Mouse (Mus musculus) neural tube, embryonic 15.5 days (tissue): ENCODE results near the gene Sec14l5. TPM values are rescaled to one million over a fixed set of nuclear protein-coding genes. Genes with fewer than 3 reads are reported as not detected.

ENCODE experiments used
- ATAC-seq: fragments of 200-750 bp; cut with Nextera tagmentation; 2 replicates; pipeline ENCODE4 v1.8.0; 2017; ENCODE audit warnings: mild to moderate bottlenecking, moderate TSS enrichment, moderate library complexity; ENCODE audit not compliant: low FRiP score
- H3K27ac ChIP-seq: fragments of 300-500 bp; sonication (generic); replicated peaks from 2 replicates; pipeline ENCODE4 v1.5.1; 2015; ENCODE audit warnings: mild to moderate bottlenecking, inconsistent platforms
- H3K27me3 ChIP-seq: fragments of 300-500 bp; sonication (generic); replicated peaks from 2 replicates; pipeline ENCODE4 v1.6.1; 2015; ENCODE audit warnings: inconsistent platforms
- H3K36me3 ChIP-seq: fragments of 300-500 bp; sonication (generic); 2 replicates; pipeline ENCODE4 v1.6.1; 2015; ENCODE audit warnings: inconsistent platforms
- H3K4me1 ChIP-seq: fragments of 300-500 bp; sonication (generic); 2 replicates; pipeline ENCODE4 v1.6.1; 2015; ENCODE audit warnings: inconsistent platforms
- H3K4me2 ChIP-seq: fragments of 300-500 bp; sonication (generic); 2 replicates; pipeline ENCODE4 v1.6.1; 2015; ENCODE audit warnings: inconsistent platforms, mild to moderate bottlenecking, moderate library complexity
- H3K4me3 ChIP-seq: fragments of 300-500 bp; sonication (generic); replicated peaks from 2 replicates; pipeline ENCODE4 v1.5.1; 2015; ENCODE audit warnings: mild to moderate bottlenecking, inconsistent platforms
- H3K9ac ChIP-seq: fragments of 300-500 bp; sonication (generic); replicated peaks from 2 replicates; pipeline ENCODE4 v1.6.1; 2015; ENCODE audit warnings: mild to moderate bottlenecking, inconsistent platforms
- H3K9me3 ChIP-seq: fragments of 300-500 bp; sonication (generic); replicated peaks from 2 replicates; pipeline ENCODE4 v1.6.1; 2016; ENCODE audit warnings: inconsistent platforms
- WGBS: fragments of 180-500 bp; shearing (Covaris S2); methylation state at CpG from one replicate; pipeline ENCODE4 v1.1.7; 2015; ENCODE audit warnings: mixed read lengths; 5-methylcytosine and 5-hydroxymethylcytosine counted together
- polyA plus RNA-seq: library from polyadenylated mRNA; unstranded; fragments of >200 nt; fragmentation: Nextera tagmentation; extraction: Ambion mirVana; gene quantifications from 2 replicates; pipeline ENCODE4 v1.2.1, GENCODE M21; 2015

The Sec14l5 gene
- polyA plus RNA-seq, 1 experiment from 2014 or later: 0.33 TPM

- Histone ChIP-seq H3K4me3 (no peak overlapping the region), H3K9me3 (no peaks in the 10 kb centered on the region), H3K27ac (no peak overlapping the region), H3K4me2 (no peak overlapping the region), H3K9ac (no peak overlapping the region), H3K27me3 (peaks cover 5% of the 10 kb centered on the region; the same call in 1 of the 2 replicates), H3K4me1 (no peaks in the 10 kb centered on the region), H3K36me3 (peaks cover 8% of the 10 kb centered on the region; the same call in 1 of the 2 replicates)
- no peak for ATAC-seq
- WGBS: 33% methylated on average over 6 of the region's 6 CpGs
Observed at GRCm38 (mm10) chr16:5195080-5195479, 48.2 kb downstream of the Sec14l5 start.

- peak overlapping the region; percentile 92 for H3K4me3 ChIP-seq
- H3K9ac ChIP-seq: 0 out of 2 replicates have a peak overlapping the region, but pooled peaks have one; percentile 63
- H3K9me3 ChIP-seq: no peaks in the 10 kb centered on the region
- H3K36me3 ChIP-seq: peaks cover 3% of the 10 kb centered on the region; the same call in 1 of the 2 replicates
- H3K4me2 ChIP-seq: peak overlapping the region; percentile 98
- 7% methylated on average over 4 of the region's 4 CpGs for WGBS
- H3K27ac ChIP-seq: no peak overlapping the region
- H3K27me3 ChIP-seq: peaks cover 5% of the 10 kb centered on the region; the same call in 1 of the 2 replicates
- ATAC-seq: no peak
- peaks cover 20% of the 10 kb centered on the region for H3K4me1 ChIP-seq
Observed at GRCm38 (mm10) chr16:5202681-5203080, 55.8 kb downstream of the Sec14l5 start.

GRCm38 (mm10) chr16:5203200-5203599 is 56.3 kb downstream of the Sec14l5 start:
- peaks cover 20% of the 10 kb centered on the region for H3K4me1 ChIP-seq
- peak overlapping the region; percentile 92 for H3K4me3 ChIP-seq
- no peak overlapping the region for H3K27ac ChIP-seq
- ATAC-seq: peak; percentile 55; the same call in 1 of the 2 replicates
- peak overlapping the region; percentile 63 for H3K9ac ChIP-seq
- H3K27me3 ChIP-seq: peaks cover 5% of the 10 kb centered on the region; the same call in 1 of the 2 replicates
- H3K36me3 ChIP-seq: peaks cover 3% of the 10 kb centered on the region; the same call in 1 of the 2 replicates
- WGBS: 2% methylated on average over 35 of the region's 36 CpGs
- no peaks in the 10 kb centered on the region for H3K9me3 ChIP-seq
- H3K4me2 ChIP-seq: peak overlapping the region; percentile 98

GRCm38 (mm10) chr16:5203668-5204433 is 56.9 kb downstream of the Sec14l5 start, which contains the start of gene Nagpa:
Nagpa (minus strand) TSS chr16:5204012.
- Histone ChIP-seq H3K27me3 (peaks cover 5% of the 10 kb centered on the region; the same call in 1 of the 2 replicates), H3K4me1 (peaks cover 20% of the 10 kb centered on the region), H3K27ac (peak within 1 kb of the TSS; percentile 60; the same call in 1 of the 2 replicates), H3K4me3 (peak within 1 kb of the TSS; percentile 92), H3K9me3 (no peaks in the 10 kb centered on the region), H3K36me3 (0 out of 2 replicates have a peak, but pooled peaks cover 3% of the 10 kb centered on the region), H3K9ac (peak within 1 kb of the TSS; percentile 63), H3K4me2 (peak within 1 kb of the TSS; percentile 98)
- 5% methylated on average over 40 of the region's 40 CpGs for WGBS
- peak; percentile 93 for ATAC-seq

- Histone ChIP-seq H3K36me3 (no peaks in the 10 kb centered on the region), H3K4me1 (peaks cover 20% of the 10 kb centered on the region), H3K27me3 (peaks cover 9% of the 10 kb centered on the region; the same call in 1 of the 2 replicates), H3K9ac (no peak overlapping the region), H3K27ac (no peak overlapping the region), H3K9me3 (no peaks in the 10 kb centered on the region), H3K4me3 (no peak overlapping the region), H3K4me2 (no peak overlapping the region)
- no peak for ATAC-seq
- WGBS: 91% methylated on average over 5 of the region's 5 CpGs
Observed at GRCm38 (mm10) chr16:5205431-5205970, 58.6 kb downstream of the Sec14l5 start.

GRCm38 (mm10) chr16:5206051-5206450 is 59.1 kb downstream of the Sec14l5 start:
- ATAC-seq: no peak
- Histone ChIP-seq H3K27ac (no peak overlapping the region), H3K9me3 (no peaks in the 10 kb centered on the region), H3K4me3 (no peak overlapping the region), H3K4me1 (peaks cover 20% of the 10 kb centered on the region), H3K36me3 (no peaks in the 10 kb centered on the region), H3K9ac (no peak overlapping the region), H3K27me3 (peaks cover 9% of the 10 kb centered on the region; the same call in 1 of the 2 replicates), H3K4me2 (no peak overlapping the region)
- 74% methylated on average over 5 of the region's 5 CpGs for WGBS

GRCm38 (mm10) chr16:5210365-5210764 is 63.5 kb downstream of the Sec14l5 start:
- ATAC-seq: no peak
- H3K27ac ChIP-seq: no peak overlapping the region
- WGBS: 64% methylated on average over 2 of the region's 2 CpGs
- no peak overlapping the region for H3K4me3 ChIP-seq
- H3K9me3 ChIP-seq: no peaks in the 10 kb centered on the region
- peaks cover 6% of the 10 kb centered on the region; the same call in 1 of the 2 replicates for H3K27me3 ChIP-seq
- H3K9ac ChIP-seq: no peak overlapping the region
- H3K36me3 ChIP-seq: no peaks in the 10 kb centered on the region
- H3K4me1 ChIP-seq: no peaks in the 10 kb centered on the region
- H3K4me2 ChIP-seq: no peak overlapping the region

- H3K9ac ChIP-seq: no peak overlapping the region
- no peak overlapping the region for H3K4me3 ChIP-seq
- 0 out of 2 replicates have a peak, but pooled peaks cover 4% of the 10 kb centered on the region for H3K27me3 ChIP-seq
- 92% methylated on average over 3 of the region's 3 CpGs for WGBS
- ATAC-seq: no peak
- no peak overlapping the region for H3K27ac ChIP-seq
- H3K4me2 ChIP-seq: no peak overlapping the region
- no peaks in the 10 kb centered on the region for H3K36me3 ChIP-seq
- no peaks in the 10 kb centered on the region for H3K4me1 ChIP-seq
- H3K9me3 ChIP-seq: no peaks in the 10 kb centered on the region
Observed at GRCm38 (mm10) chr16:5212150-5212549, 65.2 kb downstream of the Sec14l5 start.

- Histone ChIP-seq H3K4me3 (no peak overlapping the region), H3K9ac (no peak overlapping the region), H3K4me1 (no peaks in the 10 kb centered on the region), H3K27me3 (0 out of 2 replicates have a peak, but pooled peaks cover 8% of the 10 kb centered on the region), H3K4me2 (no peak overlapping the region), H3K9me3 (no peaks in the 10 kb centered on the region), H3K36me3 (no peaks in the 10 kb centered on the region), H3K27ac (no peak overlapping the region)
- WGBS: 87% methylated on average over 2 of the region's 2 CpGs
- no peak for ATAC-seq
Observed at GRCm38 (mm10) chr16:5214126-5214525, 67.2 kb downstream of the Sec14l5 start.

GRCm38 (mm10) chr16:5216686-5217085 is 69.8 kb downstream of the Sec14l5 start:
- Histone ChIP-seq H3K36me3 (no peaks in the 10 kb centered on the region), H3K27me3 (peaks cover 9% of the 10 kb centered on the region; the same call in 1 of the 2 replicates), H3K27ac (no peak overlapping the region), H3K4me3 (no peak overlapping the region), H3K9me3 (no peaks in the 10 kb centered on the region), H3K4me2 (no peak overlapping the region), H3K9ac (no peak overlapping the region), H3K4me1 (no peaks in the 10 kb centered on the region)
- WGBS: 74% methylated on average over 6 of the region's 6 CpGs
- ATAC-seq: no peak

GRCm38 (mm10) chr16:5217341-5218133 is 70.6 kb downstream of the Sec14l5 start:
- no peak overlapping the region for H3K27ac ChIP-seq
- 71% methylated on average over 5 of the region's 5 CpGs for WGBS
- no peak for ATAC-seq
- H3K36me3 ChIP-seq: no peaks in the 10 kb centered on the region
- no peak overlapping the region for H3K4me2 ChIP-seq
- H3K9me3 ChIP-seq: no peaks in the 10 kb centered on the region
- H3K27me3 ChIP-seq: peaks cover 9% of the 10 kb centered on the region; the same call in 1 of the 2 replicates
- H3K4me1 ChIP-seq: no peaks in the 10 kb centered on the region
- no peak overlapping the region for H3K9ac ChIP-seq
- no peak overlapping the region for H3K4me3 ChIP-seq
